Mouse (Mus musculus) spleen, adult 2 months (tissue): ENCODE measurements around the gene Nnmt.

ENCODE experiments used
- CTCF ChIP-seq: fragments of 200-500 bp; IDR thresholded peaks from 2 replicates; pipeline ENCODE4 v1.5.1; 2011; ENCODE audit warnings: mild to moderate bottlenecking, inconsistent platforms; ENCODE audit not compliant: insufficient read depth, insufficient read length, insufficient replicate concordance; ENCODE audit errors: extremely low read depth
- POLR2A ChIP-seq: fragments of 200-500 bp; IDR thresholded peaks from 2 replicates; pipeline ENCODE4 v1.6.1; 2011; ENCODE audit warnings: low read depth, low read length, inconsistent platforms

- TF ChIP-seq POLR2A (no peak), CTCF (peak; percentile 75; the same call in 1 of the 2 replicates)
Measured at GRCm38 (mm10) chr9:48646251-48646650, 41.3 kb upstream of the Nnmt start.
